Mouse (Mus musculus) T-cell, adult 2 months (primary cell): ENCODE results near the gene Zfyve9.

Experiments
- DNase-seq: peaks from one replicate; pipeline ENCODE4 v3.0.0; 2022; ENCODE audit warnings: low spot score

Zfyve9 gene

DNA sequence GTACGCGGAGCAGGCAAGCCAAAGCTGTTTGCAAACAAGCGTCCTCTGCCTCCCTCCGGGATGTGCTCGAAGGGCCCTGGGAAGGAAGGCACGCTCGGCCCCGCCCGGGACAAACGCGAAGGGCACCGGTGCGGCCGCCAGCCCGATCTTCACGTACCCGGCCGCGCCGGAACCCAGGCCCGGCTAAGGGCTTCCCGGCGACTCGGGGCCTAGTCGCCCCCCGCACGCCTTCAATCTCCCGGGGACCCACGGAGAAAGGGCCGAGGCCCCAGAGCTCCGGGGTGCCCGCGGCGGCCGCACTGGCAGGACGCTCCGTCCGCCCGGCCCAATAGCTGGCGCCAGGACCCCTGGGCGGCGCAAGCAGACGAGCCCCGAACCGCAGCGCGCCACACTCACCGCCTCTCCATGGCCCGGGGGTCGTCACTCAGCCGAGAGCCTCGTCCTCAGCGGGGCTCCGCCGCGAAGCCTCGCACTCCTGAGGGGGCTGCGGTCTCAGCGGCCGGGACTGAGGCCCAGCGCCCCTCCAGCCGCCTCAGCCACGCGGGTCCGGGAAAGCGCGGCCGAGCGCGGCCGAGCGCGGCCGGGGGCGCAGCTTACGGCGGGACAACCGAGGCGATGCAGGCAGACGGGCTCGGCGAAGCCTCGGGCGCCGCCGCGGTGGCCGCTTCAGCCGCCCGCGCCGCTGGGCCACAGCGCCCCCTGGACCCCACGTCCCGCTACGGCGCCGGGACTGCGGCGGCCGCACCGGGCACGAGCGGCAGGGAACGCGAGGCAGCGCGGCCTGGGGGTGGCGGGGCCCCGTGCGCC is at the start of gene Zfyve9:
Gene Zfyve9 (minus strand): TSS at position 742 of the 807 bp plus-strand sequence.
- DNase-seq: peak; percentile 59

- no peak for DNase-seq
These were observed 46.0 kb upstream of the Zfyve9 start for GRCm38 (mm10) chr4:108826643-108827042.

GRCm38 (mm10) chr4:108826096-108826495 is 45.5 kb upstream of the Zfyve9 start:
- no peak for DNase-seq

DNA sequence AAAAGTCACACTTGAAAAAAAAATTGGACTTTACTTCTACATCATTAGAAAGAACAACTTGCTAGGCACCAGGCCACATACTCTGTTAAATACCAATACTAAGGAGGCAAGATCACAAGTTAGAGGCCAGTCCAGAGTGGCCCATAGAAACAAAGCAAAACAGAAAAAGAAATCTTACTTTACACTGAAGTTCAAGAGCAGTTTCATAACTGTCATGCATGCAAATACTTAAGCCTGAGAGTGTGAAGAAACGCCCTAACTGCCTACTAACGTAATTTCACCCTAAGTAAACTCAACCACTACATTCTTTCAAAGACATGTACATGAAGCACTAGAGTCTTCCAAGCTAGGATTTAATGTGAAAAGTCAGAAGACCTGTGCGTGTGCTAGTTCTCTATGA is 45.1 kb upstream of the Zfyve9 start:
- DNase-seq: no peak

DNA sequence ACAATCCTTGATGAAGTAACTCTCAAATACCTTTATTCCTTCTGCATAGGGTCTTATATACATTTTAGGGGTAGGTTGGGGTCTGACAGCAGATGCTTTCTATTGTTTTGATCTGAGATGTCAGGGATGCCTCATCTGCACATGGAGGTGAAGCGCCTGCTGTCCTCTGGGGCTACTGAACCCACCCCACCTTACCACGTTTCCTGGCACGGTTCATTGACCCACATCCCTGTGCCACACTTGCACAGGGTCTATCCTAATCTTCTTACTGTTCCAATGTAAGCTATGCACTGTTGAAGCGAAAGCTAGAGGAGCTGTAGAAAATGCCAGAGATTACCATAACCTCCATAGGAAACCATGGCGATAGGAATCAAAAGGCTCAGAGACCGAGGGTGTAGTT is 31.0 kb upstream of the Zfyve9 start:
- DNase-seq: no peak

DNA sequence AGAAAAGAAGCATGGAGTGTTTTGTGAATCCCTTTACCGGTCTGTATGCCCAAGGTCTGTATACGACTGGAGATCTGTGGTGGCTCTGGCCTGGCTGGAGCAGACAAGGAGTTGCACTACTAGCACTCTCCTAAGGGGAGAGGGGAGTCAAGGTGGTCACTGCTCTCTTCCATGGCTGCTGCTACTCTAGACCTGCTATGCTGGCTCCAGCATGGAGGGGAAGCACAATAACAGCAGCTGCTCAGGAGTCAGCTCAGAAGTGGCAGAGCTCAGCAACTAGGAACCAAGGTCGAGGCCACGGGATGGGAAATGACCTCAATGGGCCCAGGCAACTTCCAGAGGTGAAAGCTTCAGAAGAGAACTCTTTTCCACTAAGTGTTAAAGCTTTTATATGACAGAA is 30.5 kb upstream of the Zfyve9 start:
- DNase-seq: no peak

DNA sequence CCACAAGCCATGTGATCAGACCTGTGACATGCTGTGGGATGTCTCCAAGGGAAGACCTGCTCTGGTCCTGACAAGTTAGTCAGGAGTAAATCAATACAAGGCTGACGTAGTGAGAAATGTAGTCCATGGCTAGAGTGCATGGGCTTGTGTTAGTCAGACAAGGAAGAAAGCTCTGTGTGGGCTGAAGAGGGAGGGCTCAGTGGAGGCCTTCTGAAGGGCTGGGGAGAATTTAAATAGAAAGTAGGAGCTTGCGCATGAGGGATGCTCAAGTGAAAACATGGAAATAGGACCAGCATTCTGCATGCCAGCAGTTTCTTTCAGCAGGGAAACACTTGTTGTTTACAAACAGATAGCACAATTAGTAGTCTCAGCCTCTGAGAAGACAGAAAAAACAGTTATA is 22.9 kb upstream of the Zfyve9 start:
- DNase-seq: no peak

- DNase-seq: peak; percentile 15
These were observed 17.7 kb upstream of the Zfyve9 start for GRCm38 (mm10) chr4:108798083-108798830.

- DNase-seq: no peak
These were observed 16.1 kb upstream of the Zfyve9 start for GRCm38 (mm10) chr4:108796701-108797100.

DNA sequence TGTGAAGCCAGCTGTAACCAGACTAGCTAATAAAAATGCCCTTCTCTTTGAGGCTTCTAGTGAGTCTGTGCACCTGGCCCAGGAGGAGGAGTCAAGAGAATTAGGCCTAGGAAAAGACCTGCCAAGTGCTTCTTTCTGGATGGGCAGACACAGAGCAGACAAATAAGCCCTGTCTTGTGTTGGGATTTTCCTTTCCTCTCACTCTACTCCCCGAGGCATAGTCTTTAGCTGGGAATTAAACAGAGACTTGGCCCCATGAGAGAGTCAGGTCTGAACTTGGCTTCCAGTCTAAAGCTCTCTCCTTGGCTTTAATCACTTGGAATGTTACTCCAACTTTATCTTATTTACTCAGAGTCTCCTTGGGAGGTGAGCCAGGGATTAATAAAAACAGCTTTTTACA is 13.3 kb upstream of the Zfyve9 start:
- DNase-seq: no peak

GRCm38 (mm10) chr4:108790507-108790906 is 9.9 kb upstream of the Zfyve9 start:
- no peak for DNase-seq

DNA sequence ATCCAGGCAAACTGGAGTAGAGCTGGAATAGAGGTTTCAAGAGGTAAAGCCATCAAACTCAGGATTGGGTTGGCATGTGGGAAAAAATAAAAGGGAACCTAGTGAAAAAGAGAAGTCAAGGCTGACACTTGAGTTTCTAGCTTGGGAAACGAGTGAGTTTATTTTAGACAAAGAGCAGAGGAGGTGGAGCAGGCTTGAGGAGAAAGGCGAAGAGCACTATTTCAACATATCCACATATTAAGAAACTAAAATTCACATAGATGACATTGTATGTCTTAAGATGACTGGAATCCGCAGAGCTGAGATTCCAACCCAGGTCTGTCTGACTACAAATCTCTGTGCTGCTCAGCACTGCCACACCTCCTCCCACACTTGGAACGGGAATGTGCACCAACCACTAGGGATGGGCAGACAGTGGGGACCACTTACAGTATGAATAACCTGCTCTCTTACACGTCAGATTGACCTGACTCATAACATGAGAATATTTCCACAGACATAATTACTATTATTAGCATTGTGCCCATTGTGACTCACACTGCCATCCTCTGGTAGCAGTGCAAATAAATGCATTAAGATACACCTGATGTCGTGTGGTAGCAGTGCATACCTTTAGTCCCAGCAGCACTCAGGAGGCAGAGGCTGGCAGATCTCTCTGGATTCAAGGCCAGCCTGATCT is 8.8 kb upstream of the Zfyve9 start:
- no peak for DNase-seq

- no peak for DNase-seq
These were observed 2.0 kb upstream of the Zfyve9 start for GRCm38 (mm10) chr4:108782421-108783085.

GRCm38 (mm10) chr4:108781596-108781995 is 998 bp upstream of the Zfyve9 start:
- DNase-seq: no peak

DNA sequence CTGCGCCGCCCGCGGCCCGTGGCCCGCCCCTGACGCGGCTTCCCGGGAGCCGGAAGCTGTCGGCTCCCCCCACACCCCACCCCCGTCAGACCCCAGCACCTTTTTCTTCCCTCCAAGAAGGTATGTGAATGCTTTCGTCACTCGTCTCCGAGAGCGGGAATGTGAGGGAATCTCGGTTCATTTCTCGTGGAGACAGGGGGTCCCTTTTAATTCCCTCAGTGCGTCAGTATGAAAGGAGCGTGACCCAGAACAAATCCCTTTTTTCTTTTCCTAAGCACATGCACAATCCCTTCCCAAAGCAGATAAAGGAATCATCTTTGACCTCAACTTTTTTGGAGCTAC is 237 bp upstream of the Zfyve9 start:
- DNase-seq: no peak

GRCm38 (mm10) chr4:108779763-108780056 is 888 bp downstream of the Zfyve9 start:
- no peak for DNase-seq

DNA sequence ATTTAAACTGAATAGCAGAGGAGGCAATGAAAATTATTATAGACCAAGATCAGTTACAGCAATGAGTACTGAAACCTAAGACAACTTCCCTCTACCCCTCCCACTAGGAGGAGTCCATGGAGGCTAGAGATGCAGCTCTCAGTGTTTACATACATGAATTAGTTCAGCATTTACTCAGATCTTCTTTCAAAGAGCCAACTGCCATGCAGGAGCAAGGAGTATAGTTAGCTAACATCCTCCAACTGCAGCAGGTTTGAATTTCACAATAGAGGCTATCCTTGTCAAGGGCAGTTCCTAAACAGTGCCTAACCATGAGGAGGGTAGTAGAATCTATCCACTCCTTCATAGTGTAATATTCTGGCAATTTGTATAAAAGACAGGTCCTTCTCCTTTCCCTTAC is 12.1 kb downstream of the Zfyve9 start:
- DNase-seq: no peak

- no peak for DNase-seq
These were observed 21.0 kb downstream of the Zfyve9 start for GRCm38 (mm10) chr4:108759583-108759982.

DNA sequence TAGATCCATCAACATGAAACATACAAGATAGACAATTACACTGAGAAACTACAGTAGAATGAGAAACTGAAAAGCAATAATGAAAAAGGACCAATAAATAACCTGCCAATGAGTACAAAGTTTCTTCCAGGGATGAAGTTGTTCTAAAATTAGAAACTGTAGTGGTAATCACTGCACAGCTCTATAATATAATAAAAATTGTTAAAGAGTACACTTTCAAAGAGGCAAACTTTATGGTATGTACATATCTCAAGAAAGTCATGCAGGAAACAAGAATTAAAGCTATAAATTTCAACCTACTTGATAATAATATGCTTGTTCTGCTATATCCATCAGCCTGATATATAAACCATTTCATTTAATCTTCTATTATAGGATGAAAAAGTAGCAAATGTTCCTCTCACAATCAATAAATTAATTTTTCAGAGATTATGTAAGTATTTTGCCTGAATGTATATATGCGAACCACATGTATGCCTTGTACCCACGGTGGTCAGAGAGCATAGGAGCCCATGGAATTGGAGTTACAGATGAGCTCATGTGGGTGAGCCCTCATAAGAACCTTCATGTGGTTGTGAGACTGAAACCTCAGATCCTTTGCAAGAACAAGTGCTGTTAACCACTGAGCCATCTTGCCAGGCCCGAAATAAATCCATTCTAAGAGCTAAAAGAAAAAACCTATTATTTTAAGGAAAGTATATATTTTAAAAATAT is 34.3 kb downstream of the Zfyve9 start:
- no peak for DNase-seq

- no peak for DNase-seq
These were observed 49.0 kb downstream of the Zfyve9 start for GRCm38 (mm10) chr4:108731582-108731981.

- DNase-seq: no peak
These were observed 50.1 kb downstream of the Zfyve9 start for GRCm38 (mm10) chr4:108730450-108730849.

DNA sequence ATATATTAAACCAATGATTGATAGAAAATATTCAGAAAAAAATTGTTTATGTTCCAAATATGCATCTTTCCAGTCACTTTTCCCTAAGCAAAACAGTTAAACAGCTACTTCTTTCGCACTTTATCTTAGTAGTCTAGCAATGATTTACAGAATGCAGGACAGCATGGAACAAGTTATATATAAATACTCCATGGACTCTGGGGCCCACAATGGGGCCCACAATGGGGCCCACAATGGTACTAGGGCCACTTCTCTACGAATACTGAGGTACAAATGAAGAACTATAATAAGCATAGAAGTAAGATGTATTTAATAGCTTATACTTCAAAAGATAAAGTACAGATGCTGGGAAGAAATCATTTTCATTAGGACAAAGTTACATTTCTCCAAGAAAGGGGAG is 56.5 kb downstream of the Zfyve9 start:
- DNase-seq: no peak
